Mouse (Mus musculus) liver, postnatal 0 days (tissue): ENCODE measurements around the gene Olfr1420.

ENCODE experiments used
- CTCF ChIP-seq: sonication (generic); IDR thresholded peaks from 2 replicates; pipeline ENCODE4 v1.5.1; 2016; ENCODE audit warnings: antibody characterized with exemption, low read depth
- EP300 ChIP-seq: IDR thresholded peaks from 2 replicates; pipeline ENCODE4 v1.6.1; 2016; ENCODE audit warnings: antibody characterized with exemption, low read depth, mild to moderate bottlenecking

DNA sequence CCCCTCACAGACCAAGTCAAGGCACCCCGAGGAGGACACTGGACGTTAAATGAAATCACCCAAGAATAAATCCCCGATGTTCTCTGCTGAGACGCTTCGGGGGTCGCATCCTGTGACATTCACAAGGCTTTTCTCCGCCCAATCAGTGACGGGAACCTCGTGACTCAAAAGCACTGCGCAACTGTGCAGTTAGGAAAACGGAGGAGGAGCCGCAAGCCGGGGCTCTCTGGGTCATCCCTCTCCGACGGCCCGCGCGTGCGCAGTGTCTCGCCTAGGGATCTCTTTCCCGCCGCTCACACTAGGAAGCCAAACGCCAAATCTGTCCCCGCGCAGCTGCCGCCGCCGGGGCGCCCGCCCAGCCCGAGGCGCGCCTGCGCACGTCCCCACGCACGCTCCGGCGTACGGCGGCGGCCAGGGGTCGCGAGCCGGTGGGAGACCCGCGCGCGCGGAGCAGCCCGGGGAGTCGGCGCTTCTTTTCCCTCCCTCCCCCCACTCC lies 25.7 kb downstream of the Olfr1420 start, which contains the start of gene Patl1:
- TF ChIP-seq CTCF (no peak), EP300 (no peak; the same call in 1 of the 2 replicates)
